ENCODE assay signal across 14 mouse cellular contexts in genomic region chr17:44685514-44685913, GRCm38 (mm10).
DNase-seq lines count a peak whose midpoint lies in the region; ATAC-seq and TF ChIP-seq lines count a peak whose summit lies in the region.
"Had no signal": no experiment of that assay in that cellular context is flagged by ENCODE, and none has a peak within 500 bp of the region (broad histone marks: within the 10 kb centered on the region; RNA-seq: fewer than 3 reads in every experiment).

No protein-coding gene starts in this region.

- DNase-seq in embryonic facial prominence, embryonic 10.5 days (ENCODE audit: low spot score), result no peak
- peak; percentile 35 for DNase-seq in left cerebral cortex, adult 11 months (ENCODE audit: low spot score)
- DNase-seq in left cerebral cortex, postnatal 4 days, result no peak
- DNase-seq in left cerebral cortex, adult 2 months (ENCODE audit: extremely low spot score in 1 of 2, low spot score in 2 of 2), result peak; percentile 34 to 54
- no peak for DNase-seq in spleen, adult 18-20 months
- DNase-seq in urinary bladder, adult 18-20 months (ENCODE audit: low spot score in 2 of 2), result no peak
- DNase-seq: cerebellum, postnatal 14 days had no signal

- peaks cover under 1% of the 10 kb centered on the region; the same call in 1 of the 2 replicates for H3K36me3 ChIP-seq in embryonic facial prominence, embryonic 13.5 days
- H3K36me3 ChIP-seq in embryonic facial prominence, embryonic 10.5 days (replicated peaks), result no peaks in the 10 kb centered on the region
- H3K36me3 ChIP-seq: G1E; hindbrain, embryonic 12.5 days; liver, embryonic 12.5 days had no signal

- TF ChIP-seq CTCF in left cerebral cortex, adult 2 months (IDR thresholded peaks at IDR 0.05), result no peak; the same call in 1 of the 2 replicates

- peaks cover 65% of the 10 kb centered on the region for H3K4me1 ChIP-seq in embryonic facial prominence, embryonic 13.5 days
- peaks cover 9% of the 10 kb centered on the region for H3K4me1 ChIP-seq in embryonic facial prominence, embryonic 10.5 days

- peak overlapping the region; percentile 64 for H3K27ac ChIP-seq in embryonic facial prominence, embryonic 13.5 days
- H3K27ac ChIP-seq in embryonic facial prominence, embryonic 10.5 days (replicated peaks), result no peak overlapping the region
- H3K27ac ChIP-seq in left cerebral cortex, adult 2 months, result peak overlapping the region; percentile 61
- H3K27ac ChIP-seq: forebrain, embryonic 13.5 days; hindbrain, embryonic 12.5 days; liver, embryonic 12.5 days had no signal

- no peaks in the 10 kb centered on the region for H3K27me3 ChIP-seq in embryonic facial prominence, embryonic 13.5 days
- no peaks in the 10 kb centered on the region for H3K27me3 ChIP-seq in embryonic facial prominence, embryonic 10.5 days (replicated peaks; ENCODE audit: low read depth, poor library complexity, severe bottlenecking)
- H3K27me3 ChIP-seq: forebrain, embryonic 13.5 days; hindbrain, embryonic 12.5 days; liver, embryonic 12.5 days had no signal

- 40% methylated on average over 7 of the region's 7 CpGs for WGBS in embryonic facial prominence, embryonic 13.5 days
- WGBS in embryonic facial prominence, embryonic 10.5 days, result 56% methylated on average over 7 of the region's 7 CpGs

- H3K4me2 ChIP-seq in embryonic facial prominence, embryonic 13.5 days, result no peak overlapping the region
- H3K4me2 ChIP-seq: forebrain, embryonic 13.5 days; hindbrain, embryonic 12.5 days; liver, embryonic 12.5 days had no signal

- intact Hi-C loops in left cerebral cortex, postnatal 4 days (cut with DNase I), result no loop called here
- intact Hi-C loops in left cerebral cortex, adult 2 months (cut with DNase I), result no loop called here

- ATAC-seq in embryonic facial prominence, embryonic 13.5 days (ENCODE audit: insufficient number of reproducible peaks, insufficient read depth, low FRiP score, low TSS enrichment, low read depth), result no peak
- peak; percentile 72 for ATAC-seq in common myeloid progenitor, adult 5-6 weeks (replicated peaks; ENCODE audit: low read depth, poor library complexity, severe bottlenecking)
- ATAC-seq: activated CD4-positive, CD25-positive, alpha-beta regulatory T cell, adult 4 months; forebrain, embryonic 13.5 days; liver, embryonic 12.5 days had no signal

- H3K9me3 ChIP-seq in embryonic facial prominence, embryonic 13.5 days, result no peaks in the 10 kb centered on the region
- no peaks in the 10 kb centered on the region for H3K9me3 ChIP-seq in embryonic facial prominence, embryonic 10.5 days
- H3K9me3 ChIP-seq: forebrain, embryonic 13.5 days; hindbrain, embryonic 12.5 days; liver, embryonic 12.5 days had no signal

- no peak overlapping the region for H3K4me3 ChIP-seq in embryonic facial prominence, embryonic 13.5 days
- H3K4me3 ChIP-seq in embryonic facial prominence, embryonic 10.5 days, result no peak overlapping the region
- H3K4me3 ChIP-seq in left cerebral cortex, adult 2 months, result no peak overlapping the region
- H3K4me3 ChIP-seq: forebrain, embryonic 13.5 days; hindbrain, embryonic 12.5 days; liver, embryonic 12.5 days had no signal

- no peak overlapping the region for H3K9ac ChIP-seq in embryonic facial prominence, embryonic 13.5 days
- H3K9ac ChIP-seq: forebrain, embryonic 13.5 days; hindbrain, embryonic 12.5 days; liver, embryonic 12.5 days had no signal

Comparison
In these comparisons a context has a peak if more than half of its experiments do, and no peak if none do; other contexts are left out.
1. DNase-seq: peak in left cerebral cortex, adult 11 months (single experiment) and left cerebral cortex, adult 2 months (2 of 2); none in embryonic facial prominence, embryonic 10.5 days (single experiment), left cerebral cortex, postnatal 4 days (single experiment), spleen, adult 18-20 months (0 of 2) and urinary bladder, adult 18-20 months (0 of 2).